Mouse (Mus musculus): Measurements from ENCODE around the gene Mak. TPM values are rescaled to one million over a fixed set of nuclear protein-coding genes. Genes with fewer than 3 reads are reported as not detected.

Gene Mak
- polyA plus RNA-seq, 1 experiment from 2014 or later, result 1.5 TPM

DNA sequence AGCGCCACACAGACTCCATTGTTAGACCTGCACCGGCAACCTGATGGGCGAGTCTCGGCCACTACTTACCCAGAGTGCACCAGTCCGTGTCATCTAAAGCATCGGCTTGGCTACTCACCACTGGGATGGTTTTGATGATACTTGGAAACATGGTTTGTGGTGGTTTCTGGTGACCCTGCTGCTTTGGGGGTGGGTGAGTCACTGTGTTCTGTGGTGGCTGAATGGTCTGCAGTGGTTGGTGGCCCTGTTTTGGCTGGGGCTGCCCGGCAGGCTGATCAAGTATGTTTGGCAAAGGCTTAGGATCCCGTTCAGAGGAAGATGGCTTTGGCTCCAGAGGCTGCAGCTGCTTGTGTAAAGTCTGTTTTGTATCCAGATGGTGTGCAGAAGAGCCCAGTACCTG lies 33.6 kb downstream of the Mak start:
- no peaks in the 10 kb centered on the region for H3K9me3 ChIP-seq (ENCODE audit: control insufficient read depth, low read length)
- DNase-seq (ENCODE audit: low spot score) (no peak), ATAC-seq (ENCODE audit: low FRiP score) (no peak)
- H3K4me2 ChIP-seq (replicated peaks; ENCODE audit: low read depth, low read length), result no peak overlapping the region
- H3K4me3 ChIP-seq (ENCODE audit: low read depth, low read length), result no peak overlapping the region
- WGBS, result 85% methylated on average over 8 of the region's 8 CpGs
- H3K36me3 ChIP-seq (ENCODE audit: control insufficient read depth, insufficient read depth, low read length), result no peaks in the 10 kb centered on the region
- H3K4me1 ChIP-seq (replicated peaks; ENCODE audit: control insufficient read depth, insufficient read depth, low read length), result no peaks in the 10 kb centered on the region
- H3K9ac ChIP-seq (ENCODE audit: low read depth, low read length), result no peak overlapping the region
- H3K27ac ChIP-seq (ENCODE audit: low read depth, low read length), result no peak overlapping the region
- H3K27me3 ChIP-seq (ENCODE audit: control insufficient read depth, insufficient read depth, low read length), result no peaks in the 10 kb centered on the region

DNA sequence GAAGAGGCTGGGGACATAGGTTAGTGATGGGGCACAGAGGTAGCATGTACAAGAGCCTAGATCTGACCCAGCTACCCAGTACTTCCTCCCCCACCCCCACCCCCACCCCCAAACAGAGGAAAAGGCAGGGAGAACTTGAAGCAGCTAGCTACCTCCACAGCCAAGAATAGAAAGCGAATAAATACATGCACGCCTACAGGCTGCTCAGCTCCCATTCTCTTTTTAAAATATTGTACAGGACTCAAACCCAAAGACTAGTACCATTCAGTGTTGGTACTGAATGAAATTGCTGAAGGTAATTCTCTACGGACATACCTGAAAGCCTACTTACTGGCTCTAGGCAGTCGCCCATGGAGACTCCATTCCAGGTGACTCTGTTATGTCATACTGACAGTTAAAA lies 37.0 kb downstream of the Mak start:
- 94% methylated on average over 4 of the region's 4 CpGs for WGBS
- Histone ChIP-seq H3K36me3 (ENCODE audit: control insufficient read depth, insufficient read depth, low read length) (no peaks in the 10 kb centered on the region), H3K9me3 (ENCODE audit: control insufficient read depth, low read length) (no peaks in the 10 kb centered on the region), H3K27me3 (ENCODE audit: control insufficient read depth, insufficient read depth, low read length) (no peaks in the 10 kb centered on the region), H3K4me1 (replicated peaks; ENCODE audit: control insufficient read depth, insufficient read depth, low read length) (no peaks in the 10 kb centered on the region), H3K4me3 (ENCODE audit: low read depth, low read length) (no peak overlapping the region), H3K27ac (ENCODE audit: low read depth, low read length) (no peak overlapping the region), H3K4me2 (replicated peaks; ENCODE audit: low read depth, low read length) (no peak overlapping the region), H3K9ac (ENCODE audit: low read depth, low read length) (no peak overlapping the region)
- ATAC-seq (ENCODE audit: low FRiP score) (no peak), DNase-seq (ENCODE audit: low spot score) (no peak)

GRCm38 (mm10) chr13:41030098-41030497 lies 49.4 kb downstream of the Mak start:
- H3K4me2 ChIP-seq (replicated peaks; ENCODE audit: low read depth, low read length), result no peak overlapping the region
- no peak overlapping the region for H3K9ac ChIP-seq (ENCODE audit: low read depth, low read length)
- H3K4me1 ChIP-seq (replicated peaks; ENCODE audit: control insufficient read depth, insufficient read depth, low read length), result no peaks in the 10 kb centered on the region
- H3K4me3 ChIP-seq (ENCODE audit: low read depth, low read length), result no peak overlapping the region
- no peak for DNase-seq (ENCODE audit: low spot score)
- no peaks in the 10 kb centered on the region for H3K27me3 ChIP-seq (ENCODE audit: control insufficient read depth, insufficient read depth, low read length)
- no peak overlapping the region for H3K27ac ChIP-seq (ENCODE audit: low read depth, low read length)
- ATAC-seq (ENCODE audit: low FRiP score), result no peak
- H3K9me3 ChIP-seq (ENCODE audit: control insufficient read depth, low read length), result no peaks in the 10 kb centered on the region
- 81% methylated on average over 5 of the region's 5 CpGs for WGBS
- no peaks in the 10 kb centered on the region for H3K36me3 ChIP-seq (ENCODE audit: control insufficient read depth, insufficient read depth, low read length)

GRCm38 (mm10) chr13:41022099-41022498 lies 57.4 kb downstream of the Mak start:
- ATAC-seq (ENCODE audit: low FRiP score), result no peak
- Histone ChIP-seq H3K36me3 (ENCODE audit: control insufficient read depth, insufficient read depth, low read length) (no peaks in the 10 kb centered on the region), H3K9ac (ENCODE audit: low read depth, low read length) (no peak overlapping the region), H3K4me3 (ENCODE audit: low read depth, low read length) (no peak overlapping the region), H3K9me3 (ENCODE audit: control insufficient read depth, low read length) (no peaks in the 10 kb centered on the region), H3K27me3 (ENCODE audit: control insufficient read depth, insufficient read depth, low read length) (no peaks in the 10 kb centered on the region), H3K27ac (ENCODE audit: low read depth, low read length) (no peak overlapping the region), H3K4me1 (replicated peaks; ENCODE audit: control insufficient read depth, insufficient read depth, low read length) (no peaks in the 10 kb centered on the region; the same call in 1 of the 2 replicates), H3K4me2 (replicated peaks; ENCODE audit: low read depth, low read length) (no peak overlapping the region)
- DNase-seq (ENCODE audit: low spot score), result no peak
- 89% methylated on average over 13 of the region's 13 CpGs for WGBS

DNA sequence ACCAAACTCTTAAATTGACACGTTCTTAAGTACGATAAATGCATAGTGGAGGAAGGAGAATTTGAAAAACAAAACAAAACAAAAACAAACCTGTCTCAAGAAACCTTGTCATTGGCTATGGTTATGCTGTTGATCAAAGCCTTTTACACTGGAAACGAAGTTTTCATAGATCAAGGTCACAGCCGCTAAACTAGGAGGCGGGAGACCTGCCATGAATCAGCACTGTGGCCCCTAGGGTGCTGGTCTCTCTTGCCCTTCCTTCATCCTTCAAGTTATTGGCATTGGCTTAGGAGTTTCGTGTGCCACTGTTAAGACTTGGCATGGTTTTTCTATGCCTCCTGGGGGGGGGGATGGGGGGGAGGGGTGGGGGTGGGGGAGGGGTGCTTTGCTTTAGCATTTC lies 57.9 kb downstream of the Mak start:
- H3K9ac ChIP-seq (ENCODE audit: low read depth, low read length), result no peak overlapping the region
- no peak overlapping the region for H3K4me3 ChIP-seq (ENCODE audit: low read depth, low read length)
- H3K9me3 ChIP-seq (ENCODE audit: control insufficient read depth, low read length), result no peaks in the 10 kb centered on the region
- H3K27ac ChIP-seq (ENCODE audit: low read depth, low read length), result no peak overlapping the region
- ATAC-seq (ENCODE audit: low FRiP score) (no peak), DNase-seq (ENCODE audit: low spot score) (no peak)
- H3K36me3 ChIP-seq (ENCODE audit: control insufficient read depth, insufficient read depth, low read length), result no peaks in the 10 kb centered on the region
- H3K4me2 ChIP-seq (replicated peaks; ENCODE audit: low read depth, low read length), result no peak overlapping the region
- no peaks in the 10 kb centered on the region; the same call in 1 of the 2 replicates for H3K4me1 ChIP-seq (replicated peaks; ENCODE audit: control insufficient read depth, insufficient read depth, low read length)
- H3K27me3 ChIP-seq (ENCODE audit: control insufficient read depth, insufficient read depth, low read length), result no peaks in the 10 kb centered on the region
- 92% methylated on average over 6 of the region's 6 CpGs for WGBS

DNA sequence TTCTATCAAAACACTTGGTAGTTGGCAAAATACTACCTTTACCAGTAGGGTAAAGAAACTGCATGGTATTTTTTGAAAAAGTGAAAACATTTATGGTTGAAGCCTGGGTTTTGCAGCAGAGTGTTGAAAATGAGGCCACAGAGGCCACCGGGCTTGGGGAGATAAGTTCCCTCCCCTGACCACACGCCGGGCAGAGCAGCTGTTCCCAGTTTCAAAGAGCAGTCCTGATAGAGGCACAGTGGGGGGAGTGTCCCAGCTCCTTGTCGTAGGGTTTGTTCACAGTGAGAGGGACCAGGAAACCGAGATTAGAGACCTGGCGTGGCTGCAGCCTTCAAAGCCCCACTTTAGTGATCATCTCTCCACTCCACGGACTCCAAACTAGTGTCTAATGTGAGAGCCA lies 59.0 kb downstream of the Mak start:
- Histone ChIP-seq H3K36me3 (ENCODE audit: control insufficient read depth, insufficient read depth, low read length) (no peaks in the 10 kb centered on the region), H3K4me3 (ENCODE audit: low read depth, low read length) (no peak overlapping the region), H3K9me3 (ENCODE audit: control insufficient read depth, low read length) (no peaks in the 10 kb centered on the region), H3K4me1 (replicated peaks; ENCODE audit: control insufficient read depth, insufficient read depth, low read length) (no peaks in the 10 kb centered on the region; the same call in 1 of the 2 replicates), H3K27me3 (ENCODE audit: control insufficient read depth, insufficient read depth, low read length) (no peaks in the 10 kb centered on the region), H3K9ac (ENCODE audit: low read depth, low read length) (no peak overlapping the region), H3K4me2 (replicated peaks; ENCODE audit: low read depth, low read length) (no peak overlapping the region), H3K27ac (ENCODE audit: low read depth, low read length) (no peak overlapping the region)
- ATAC-seq (ENCODE audit: low FRiP score) (no peak), DNase-seq (ENCODE audit: low spot score) (no peak)
- WGBS, result 75% methylated on average over 7 of the region's 7 CpGs

DNA sequence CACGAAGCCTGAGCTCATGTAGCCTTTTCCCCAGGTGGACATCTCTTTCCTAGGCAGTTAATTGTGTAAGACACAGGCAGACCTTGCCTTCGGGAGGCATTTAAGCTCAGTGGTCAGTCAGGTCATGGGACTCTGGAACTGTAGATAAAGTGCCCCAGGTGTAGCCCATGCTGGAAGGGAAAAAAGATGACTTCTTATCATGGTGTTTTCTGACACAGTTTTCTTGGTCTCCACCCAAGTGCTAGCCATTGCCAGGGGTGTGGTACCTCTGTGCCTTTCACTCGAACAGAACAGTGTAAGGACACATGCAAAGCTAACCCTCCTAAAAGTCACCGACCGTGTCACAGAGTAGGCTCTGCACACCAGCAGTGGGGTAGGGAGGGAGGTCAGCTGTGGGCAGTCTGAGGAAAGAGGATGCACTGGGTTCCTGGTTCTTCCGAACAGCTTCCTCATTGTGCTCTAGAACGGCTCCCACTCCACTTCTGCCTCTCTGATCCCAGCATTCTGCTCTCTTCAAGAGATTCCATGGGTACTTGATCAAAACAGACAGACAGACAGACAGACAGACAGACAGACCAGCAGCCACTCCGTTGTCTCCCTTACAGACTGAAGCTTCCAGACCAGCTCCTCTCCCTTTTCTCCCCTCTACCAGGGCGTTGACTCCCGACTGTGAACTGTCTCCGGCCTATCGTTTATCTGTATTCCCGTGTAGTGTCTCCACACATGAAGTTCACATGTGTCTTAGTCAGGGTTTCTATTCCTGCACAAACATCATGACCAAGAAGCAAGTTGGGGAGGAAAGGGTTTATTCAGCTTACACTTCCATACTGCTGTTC lies 60.5 kb downstream of the Mak start:
- DNase-seq (ENCODE audit: low spot score) (no peak), ATAC-seq (ENCODE audit: low FRiP score) (no peak)
- Histone ChIP-seq H3K36me3 (ENCODE audit: control insufficient read depth, insufficient read depth, low read length) (no peaks in the 10 kb centered on the region), H3K4me1 (replicated peaks; ENCODE audit: control insufficient read depth, insufficient read depth, low read length) (no peaks in the 10 kb centered on the region; the same call in 1 of the 2 replicates), H3K27me3 (ENCODE audit: control insufficient read depth, insufficient read depth, low read length) (no peaks in the 10 kb centered on the region), H3K9me3 (ENCODE audit: control insufficient read depth, low read length) (no peaks in the 10 kb centered on the region), H3K9ac (ENCODE audit: low read depth, low read length) (no peak overlapping the region), H3K4me3 (ENCODE audit: low read depth, low read length) (no peak overlapping the region), H3K27ac (ENCODE audit: low read depth, low read length) (no peak overlapping the region), H3K4me2 (replicated peaks; ENCODE audit: low read depth, low read length) (no peak overlapping the region)
- 96% methylated on average over 13 of the region's 13 CpGs for WGBS

- Histone ChIP-seq H3K9ac (ENCODE audit: low read depth, low read length) (no peak overlapping the region), H3K9me3 (ENCODE audit: control insufficient read depth, low read length) (no peaks in the 10 kb centered on the region), H3K4me2 (replicated peaks; ENCODE audit: low read depth, low read length) (no peak overlapping the region), H3K27ac (ENCODE audit: low read depth, low read length) (no peak overlapping the region), H3K36me3 (ENCODE audit: control insufficient read depth, insufficient read depth, low read length) (no peaks in the 10 kb centered on the region), H3K4me3 (ENCODE audit: low read depth, low read length) (no peak overlapping the region), H3K4me1 (replicated peaks; ENCODE audit: control insufficient read depth, insufficient read depth, low read length) (no peaks in the 10 kb centered on the region; the same call in 1 of the 2 replicates), H3K27me3 (ENCODE audit: control insufficient read depth, insufficient read depth, low read length) (no peaks in the 10 kb centered on the region)
- 93% methylated on average over 9 of the region's 9 CpGs for WGBS
- ATAC-seq (ENCODE audit: low FRiP score) (no peak), DNase-seq (ENCODE audit: low spot score) (no peak)
These were observed 61.3 kb downstream of the Mak start for GRCm38 (mm10) chr13:41018236-41018635.

DNA sequence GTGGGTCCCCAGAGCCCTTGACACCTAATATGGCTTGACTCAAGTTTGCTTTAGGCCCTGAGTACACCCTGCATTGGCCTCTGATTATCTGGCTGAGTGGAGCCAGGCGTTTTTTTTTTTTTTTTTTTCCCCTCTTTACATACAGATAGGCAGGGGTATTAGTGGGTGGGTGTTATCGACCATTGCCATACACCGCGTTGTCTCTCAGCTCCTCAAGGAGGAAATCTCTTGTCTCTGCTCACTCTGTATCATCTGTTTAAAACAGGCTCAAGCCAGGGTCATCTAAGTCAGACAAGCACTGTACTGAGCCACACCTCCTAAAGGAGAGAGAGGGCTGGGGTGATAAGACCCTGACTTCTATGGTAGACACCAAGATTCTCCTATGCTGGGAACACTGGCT lies 61.7 kb downstream of the Mak start:
- WGBS, result 84% methylated on average over 4 of the region's 4 CpGs

More for the DNA sequence above, 61.7 kb downstream of the Mak start:
- Histone ChIP-seq H3K4me3 (ENCODE audit: low read depth, low read length) (no peak overlapping the region), H3K9me3 (ENCODE audit: control insufficient read depth, low read length) (no peaks in the 10 kb centered on the region), H3K4me1 (replicated peaks; ENCODE audit: control insufficient read depth, insufficient read depth, low read length) (no peaks in the 10 kb centered on the region; the same call in 1 of the 2 replicates), H3K27me3 (ENCODE audit: control insufficient read depth, insufficient read depth, low read length) (no peaks in the 10 kb centered on the region), H3K9ac (ENCODE audit: low read depth, low read length) (no peak overlapping the region), H3K36me3 (ENCODE audit: control insufficient read depth, insufficient read depth, low read length) (no peaks in the 10 kb centered on the region), H3K27ac (ENCODE audit: low read depth, low read length) (no peak overlapping the region), H3K4me2 (replicated peaks; ENCODE audit: low read depth, low read length) (no peak overlapping the region; the same call in 1 of the 2 replicates)
- ATAC-seq (ENCODE audit: low FRiP score) (no peak), DNase-seq (ENCODE audit: low spot score) (no peak)
